Mouse (Mus musculus): Measurements from ENCODE around the gene Adh1.

Gene Adh1

DNA sequence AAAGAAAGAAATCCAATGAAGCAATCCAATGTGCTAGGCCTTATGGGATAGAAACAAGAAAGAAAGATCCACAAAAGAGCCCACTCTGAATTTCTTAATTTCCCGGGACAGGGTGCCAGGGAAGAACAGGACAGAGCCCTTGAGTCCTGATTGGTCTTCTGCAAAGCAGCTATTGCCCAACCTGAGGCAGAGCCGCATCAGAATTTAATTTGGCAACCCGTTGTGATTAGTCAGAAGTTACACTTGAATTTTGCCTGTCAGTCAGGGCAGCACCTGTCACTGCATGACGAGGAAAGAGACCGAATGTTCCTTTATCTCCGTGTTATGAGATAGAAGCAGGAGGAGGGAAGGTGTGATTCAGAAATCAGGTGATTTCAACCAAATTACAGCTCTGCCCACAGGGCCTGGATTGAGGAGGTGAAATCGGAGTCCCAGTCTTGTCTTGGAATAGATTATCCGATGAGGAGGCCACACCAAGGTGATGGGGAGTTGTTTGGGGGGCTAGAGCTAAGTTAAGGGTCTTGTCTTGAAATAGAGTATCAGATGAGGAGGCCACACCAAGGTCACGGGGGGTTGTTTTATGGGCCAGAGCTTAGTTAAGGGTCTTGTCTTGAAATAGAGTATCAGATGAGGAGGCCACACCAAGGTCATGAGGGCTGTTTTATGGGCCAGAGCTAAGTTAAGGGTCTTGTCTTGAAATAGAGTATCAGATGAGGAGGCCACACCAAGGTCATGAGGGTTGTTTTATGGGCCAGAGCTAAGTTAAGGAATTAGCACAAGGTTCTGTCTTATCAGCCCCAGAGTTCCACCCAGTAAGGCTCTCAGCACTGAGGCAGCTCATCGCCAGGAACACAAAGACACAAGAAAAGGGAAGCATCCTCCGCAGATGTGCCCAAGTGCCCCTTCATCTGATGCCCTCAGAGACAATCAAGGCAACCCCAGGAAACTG lies at the start of gene Adh1:
Gene Adh1 (plus strand): TSS at position 271 of the 949 bp plus-strand sequence.
- DNase-seq = no peak

DNA sequence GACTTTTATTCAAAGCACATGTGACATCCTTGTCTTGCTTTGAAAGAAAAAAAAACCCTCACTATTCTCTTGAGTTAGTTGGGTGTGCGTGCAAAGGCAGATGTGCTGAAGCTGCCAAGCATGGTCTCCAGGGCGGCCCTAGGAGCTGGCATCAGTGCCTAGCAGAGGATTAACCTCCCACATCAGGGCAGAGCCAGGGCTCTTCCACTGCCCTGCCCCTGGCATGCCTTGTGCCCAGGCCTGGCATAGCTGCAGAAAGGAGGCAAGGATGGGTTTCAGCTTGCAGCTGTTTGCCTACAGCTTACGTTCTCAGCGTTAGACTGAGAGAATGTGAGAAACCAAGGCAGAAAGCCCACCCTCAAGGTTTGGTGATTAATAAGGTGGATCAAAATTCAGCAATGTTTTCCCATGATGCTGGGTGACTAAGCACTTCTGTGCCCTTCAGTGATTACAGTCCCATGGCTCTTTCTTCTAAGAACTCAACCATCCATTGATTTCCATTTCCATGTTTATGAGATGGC lies 48.3 kb upstream of the Adh1 start:
- DNase-seq = no peak

DNA sequence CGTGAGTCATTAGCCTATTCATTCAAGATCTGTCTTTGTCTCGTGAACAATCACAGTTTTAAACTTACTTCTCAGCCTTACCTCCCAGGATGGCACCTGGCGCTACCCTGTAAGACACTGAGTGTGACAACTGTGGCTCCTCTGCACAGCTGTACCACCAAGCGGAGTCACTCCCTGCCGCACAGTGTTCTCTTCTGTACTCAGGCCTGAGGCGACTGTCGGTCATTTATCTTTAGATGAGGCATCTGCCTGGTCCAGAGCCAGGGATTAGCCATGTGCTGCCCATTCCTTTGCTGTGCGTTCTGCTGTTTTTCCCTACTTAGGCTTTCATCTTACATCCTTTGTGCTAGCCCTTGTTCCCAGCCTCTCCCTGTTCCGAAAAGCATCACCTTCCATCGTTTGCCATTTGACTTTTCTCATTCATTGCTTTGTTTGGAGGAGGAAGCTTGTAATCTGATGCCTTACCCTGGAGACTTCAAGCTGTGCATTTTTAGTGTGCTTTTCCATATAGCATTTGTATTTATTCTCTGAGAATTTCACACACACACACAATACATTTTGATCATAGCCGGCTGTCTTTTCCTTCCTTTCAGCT lies 45.3 kb upstream of the Adh1 start:
- no peak for DNase-seq

DNA sequence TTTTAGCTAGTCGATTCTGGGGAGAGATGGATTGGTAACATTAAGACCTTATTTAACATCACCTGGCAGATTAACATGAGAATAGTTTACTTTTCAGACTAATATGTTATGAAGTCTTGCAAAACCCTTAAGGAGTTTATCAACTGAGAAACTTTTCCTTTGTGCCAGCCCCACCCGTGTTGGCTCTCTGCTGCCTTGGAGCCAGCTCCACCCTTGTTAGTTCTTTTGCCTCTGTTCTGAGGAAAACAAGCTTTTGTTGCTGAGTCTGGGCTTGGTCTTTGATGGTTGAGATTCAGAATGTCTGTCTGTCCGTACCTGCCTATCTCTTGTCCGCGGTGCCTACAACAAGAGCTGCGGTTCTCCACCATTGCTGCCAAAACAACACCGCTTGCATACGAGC lies 44.7 kb upstream of the Adh1 start:
- DNase-seq = no peak

DNA sequence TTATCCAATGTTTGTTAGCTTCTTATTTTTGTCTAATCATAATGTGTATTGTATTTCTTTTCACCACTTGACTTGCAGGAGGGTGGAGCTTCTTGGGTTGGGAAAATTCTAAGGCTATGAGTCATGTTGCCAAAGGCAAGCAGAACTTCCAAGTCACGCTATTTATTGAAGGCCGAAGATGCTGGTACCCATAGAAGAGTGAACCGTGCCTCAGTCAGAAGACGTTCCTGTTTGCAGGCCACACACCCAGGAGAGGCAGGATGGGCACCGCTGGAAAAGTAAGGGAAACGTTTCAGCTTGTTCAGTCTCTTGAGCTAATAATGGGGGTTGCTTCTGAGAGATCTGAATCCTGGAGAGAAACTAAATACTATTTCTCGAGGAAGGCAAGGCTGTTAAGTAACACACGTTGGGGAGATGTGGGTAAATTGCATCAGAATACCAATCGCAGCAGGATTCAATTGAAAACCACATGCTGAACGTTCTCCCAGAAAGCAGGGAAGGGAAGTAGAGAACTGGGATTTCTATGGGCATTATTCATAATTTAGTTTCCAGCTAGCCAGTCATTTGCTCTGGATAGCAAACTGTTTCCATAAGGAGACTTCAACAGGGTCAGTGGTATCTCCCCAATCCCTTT lies 43.0 kb upstream of the Adh1 start, which contains the start of gene Adh7:
Gene Adh7 (plus strand): TSS at position 130 of the 634 bp plus-strand sequence.
- no peak for DNase-seq

DNA sequence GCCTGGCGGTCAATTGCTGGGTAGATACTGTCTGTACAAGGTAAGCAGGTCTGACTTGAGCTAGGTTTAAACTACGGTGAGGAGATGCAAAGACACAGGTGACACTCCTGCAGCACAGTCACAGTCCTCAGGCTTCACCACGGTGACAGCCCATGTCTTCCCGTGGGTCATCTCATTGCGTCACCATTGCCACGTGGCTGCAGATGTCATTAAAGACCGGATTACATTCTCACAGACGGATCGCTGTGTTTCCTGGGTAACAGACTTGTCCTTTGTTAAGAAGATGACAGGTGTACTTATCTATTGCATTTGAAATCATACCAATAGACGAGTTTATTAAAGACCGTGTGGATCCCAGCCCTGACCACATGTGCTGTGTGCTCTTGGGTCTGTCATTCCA lies 39.7 kb upstream of the Adh1 start:
- no peak for DNase-seq

DNA sequence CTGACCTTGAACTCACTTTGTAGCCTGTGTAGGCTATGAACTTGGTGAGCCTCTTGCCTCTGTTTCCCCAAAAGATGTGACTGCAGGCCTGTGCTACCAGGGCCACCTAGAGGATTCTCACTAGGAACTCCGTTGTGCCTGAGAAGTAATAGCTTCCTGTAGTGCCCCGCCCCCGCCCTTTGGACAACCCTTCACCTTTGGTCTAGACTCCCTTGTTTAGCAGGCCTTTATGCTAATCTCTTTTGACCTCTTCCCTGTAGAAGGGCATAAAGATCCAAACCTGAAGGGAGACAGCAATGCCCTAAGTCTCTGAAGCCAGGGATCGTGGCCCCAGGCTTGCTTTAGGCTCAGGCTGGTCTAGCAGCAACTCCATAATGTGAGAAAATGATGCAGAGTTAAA lies 38.3 kb upstream of the Adh1 start:
- peak in 1 of 2 experiments; percentile 27 for DNase-seq

DNA sequence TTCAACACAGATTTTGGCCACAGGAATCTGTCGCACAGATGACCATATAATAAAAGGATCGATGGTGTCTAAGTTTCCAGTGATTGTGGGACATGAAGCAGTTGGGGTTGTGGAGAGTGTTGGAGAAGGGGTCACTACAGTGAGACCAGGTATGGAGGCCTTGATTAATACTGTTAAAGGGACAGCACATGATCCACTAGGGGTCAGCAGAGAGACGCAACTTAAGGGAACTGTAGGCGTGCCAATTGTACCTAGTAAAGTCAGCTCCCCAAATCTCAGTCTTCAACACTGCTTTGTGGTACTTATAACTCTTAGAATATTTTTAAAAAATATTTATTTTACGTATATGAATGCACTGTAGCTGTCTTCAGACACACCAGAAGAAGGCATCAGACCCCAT lies 37.8 kb upstream of the Adh1 start:
- DNase-seq = peak; percentile 89

DNA sequence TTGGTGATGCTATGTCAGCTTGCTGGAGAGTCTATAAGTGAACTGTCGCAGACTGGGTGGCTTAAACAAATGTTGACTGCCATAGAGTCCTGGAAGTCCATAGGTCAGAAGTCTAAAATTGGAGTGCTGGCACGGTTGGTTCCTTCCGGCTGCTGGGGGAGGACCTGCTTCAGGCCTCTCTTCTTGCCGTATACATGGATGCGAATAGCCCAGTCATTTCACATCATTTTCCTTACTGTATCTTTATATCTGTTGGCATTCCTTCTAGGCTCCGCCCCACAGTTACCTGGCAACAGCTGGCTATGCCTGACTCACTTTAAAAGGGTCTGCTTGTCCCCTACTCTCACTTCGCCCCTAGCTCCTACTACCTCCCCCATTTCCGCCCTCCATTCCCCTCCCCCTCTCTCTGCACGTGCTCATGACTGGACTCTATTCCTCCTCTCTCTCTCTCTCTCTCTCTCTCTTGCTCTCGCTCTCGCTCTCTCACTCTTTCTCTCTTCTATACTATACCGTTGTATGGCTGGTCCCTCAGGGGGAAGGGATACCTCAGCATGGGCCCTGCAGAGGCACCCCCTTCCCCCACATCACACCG lies 36.3 kb upstream of the Adh1 start:
- no peak for DNase-seq

DNA sequence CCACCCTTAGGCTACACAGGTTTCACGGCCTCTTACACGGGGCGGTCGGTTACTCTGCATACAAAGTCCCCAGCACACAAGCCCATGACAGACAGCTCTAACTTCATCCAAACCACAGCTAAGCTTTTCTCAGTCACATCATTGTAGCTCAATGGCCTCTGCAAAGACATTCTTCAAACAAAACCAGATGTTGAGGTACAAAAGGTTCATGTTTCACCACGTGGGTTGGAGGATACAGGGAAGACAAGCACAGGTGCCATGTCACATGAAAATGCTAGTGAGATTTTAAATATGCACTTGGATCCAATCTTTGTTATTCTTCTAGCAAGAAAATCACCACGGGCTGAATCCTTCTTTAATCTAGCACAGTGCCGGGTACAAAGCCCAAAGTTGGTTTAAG lies 35.5 kb upstream of the Adh1 start:
- no peak for DNase-seq

DNA sequence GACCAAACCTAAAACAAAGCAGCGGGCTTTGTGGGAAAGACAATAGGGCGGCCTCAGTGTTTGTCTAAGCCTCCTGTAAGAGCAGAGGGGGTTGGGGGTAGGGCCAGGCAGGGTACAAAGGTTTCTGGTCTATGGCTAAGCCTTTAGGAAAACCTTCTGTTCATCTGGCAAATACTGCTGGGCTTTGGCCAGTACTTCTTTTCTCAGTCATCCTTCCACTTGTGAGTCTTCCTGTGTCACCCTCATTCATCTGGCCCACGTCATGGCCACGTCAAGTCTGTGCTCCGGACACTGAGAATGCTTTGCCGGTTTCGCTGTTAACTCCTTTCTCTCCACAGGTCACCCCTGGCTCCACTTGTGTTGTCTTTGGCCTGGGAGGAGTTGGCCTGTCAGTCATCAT lies 34.9 kb upstream of the Adh1 start:
- peak; percentile 70 to 78 for DNase-seq

DNA sequence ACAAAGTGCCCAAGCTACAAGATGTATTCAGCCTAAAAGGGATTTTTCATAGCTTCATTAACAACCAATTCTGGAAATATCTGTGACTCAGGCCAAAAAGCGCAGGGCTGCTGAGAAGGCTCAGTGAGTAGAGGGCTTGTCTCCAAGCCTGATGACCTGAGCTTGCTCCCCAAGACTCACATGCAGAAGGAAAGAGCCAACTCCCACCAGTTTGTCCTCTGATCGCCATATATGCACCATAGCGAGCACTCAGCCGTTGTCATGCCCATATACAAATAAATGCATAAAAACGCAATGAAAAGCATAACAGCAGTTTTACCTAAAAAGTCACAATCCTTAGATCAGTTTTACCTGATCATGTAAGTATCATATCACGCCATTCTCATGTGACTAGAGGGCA lies 34.3 kb upstream of the Adh1 start:
- DNase-seq = no peak

DNA sequence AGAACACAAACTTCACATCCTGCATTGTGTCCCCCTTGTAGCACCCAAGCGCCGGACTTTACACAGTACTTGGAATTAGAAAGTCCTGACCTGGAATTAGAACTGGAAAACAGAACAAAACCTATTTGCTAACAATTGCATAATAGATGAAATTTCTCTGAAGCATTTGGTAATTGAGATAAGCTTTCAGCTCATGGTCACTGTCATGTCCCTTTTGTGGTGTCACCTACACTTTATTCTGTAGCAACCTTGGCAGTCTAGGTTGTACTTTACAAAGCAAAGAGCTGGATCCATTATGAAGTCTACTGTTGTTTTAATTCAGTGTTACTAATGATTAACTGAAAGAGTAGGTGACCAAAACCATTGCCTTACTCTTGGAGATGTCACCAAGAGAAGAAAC lies 33.7 kb upstream of the Adh1 start:
- no peak for DNase-seq

DNA sequence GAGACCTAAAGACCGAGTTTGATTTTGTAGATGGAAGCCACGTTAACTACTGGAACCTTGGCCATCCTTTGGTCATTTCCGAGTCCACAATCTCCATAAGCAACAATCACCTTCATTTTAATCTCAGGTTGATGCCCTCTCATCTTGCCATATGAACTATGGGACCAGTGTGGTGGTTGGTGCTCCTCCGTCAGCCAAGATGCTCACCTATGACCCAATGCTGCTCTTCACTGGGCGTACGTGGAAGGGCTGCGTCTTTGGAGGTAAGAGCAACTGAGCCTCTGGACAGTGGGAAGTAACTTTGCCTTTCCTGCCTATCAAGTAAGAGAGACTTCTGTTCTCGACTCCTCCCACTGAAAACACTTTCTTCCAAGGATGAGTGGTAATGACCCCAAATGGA lies 33.0 kb upstream of the Adh1 start:
- DNase-seq = no peak

DNA sequence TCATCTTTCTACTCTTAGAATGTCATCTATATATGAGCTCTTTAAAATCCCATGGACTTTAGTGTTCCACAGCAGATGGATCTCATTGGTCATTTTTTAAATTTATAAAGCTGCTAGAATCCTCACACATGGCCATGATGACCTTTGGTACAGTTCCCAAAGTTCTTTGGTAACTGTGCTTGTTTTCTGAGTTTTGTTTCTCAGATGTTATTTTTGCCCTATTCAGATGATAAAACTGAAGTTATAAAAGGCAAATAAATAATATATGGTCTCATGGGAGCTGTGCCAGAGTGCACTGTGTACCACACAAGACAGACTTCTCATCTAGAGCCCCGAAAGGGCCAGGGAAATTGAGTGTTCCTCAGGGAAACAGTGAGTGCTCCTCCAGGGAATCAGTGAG lies 31.3 kb upstream of the Adh1 start:
- DNase-seq = no peak

DNA sequence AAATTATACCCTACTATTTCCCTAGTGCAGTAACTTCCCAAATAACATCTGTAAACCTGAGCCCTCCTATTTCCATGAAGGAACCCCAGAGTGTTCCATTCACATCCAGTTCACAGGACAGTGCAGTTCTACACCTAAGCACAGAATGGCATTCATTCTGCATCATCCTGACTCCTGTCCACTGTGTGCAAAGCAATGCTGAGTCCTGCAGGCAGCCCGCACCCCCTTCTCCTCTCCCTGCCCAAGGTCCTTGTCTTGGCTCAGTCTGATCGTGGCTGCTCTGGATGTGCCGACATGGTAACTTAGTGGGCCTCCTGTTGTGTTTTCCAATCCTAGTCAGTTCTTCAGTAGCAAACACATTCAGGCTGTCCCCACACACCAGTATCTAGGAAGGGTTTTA lies 30.5 kb upstream of the Adh1 start:
- no peak for DNase-seq

DNA sequence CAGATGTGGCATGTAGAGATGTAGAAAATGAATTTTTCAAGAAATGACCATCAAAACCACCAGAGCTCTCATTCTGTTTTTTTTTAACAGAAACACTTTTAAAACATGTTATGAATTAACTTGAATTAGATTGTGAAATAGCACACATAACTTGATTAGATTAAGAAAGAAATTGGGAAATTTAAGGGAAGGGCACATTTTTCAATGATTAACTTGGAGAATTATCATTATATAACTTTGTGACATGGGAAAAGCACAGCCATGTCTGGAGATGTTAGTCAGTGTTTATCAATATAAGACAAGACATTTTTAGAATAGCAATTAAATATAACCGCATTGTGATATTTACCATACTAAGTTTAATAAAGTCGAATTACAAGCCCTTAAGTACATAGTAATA lies 29.3 kb upstream of the Adh1 start:
- DNase-seq = no peak

DNA sequence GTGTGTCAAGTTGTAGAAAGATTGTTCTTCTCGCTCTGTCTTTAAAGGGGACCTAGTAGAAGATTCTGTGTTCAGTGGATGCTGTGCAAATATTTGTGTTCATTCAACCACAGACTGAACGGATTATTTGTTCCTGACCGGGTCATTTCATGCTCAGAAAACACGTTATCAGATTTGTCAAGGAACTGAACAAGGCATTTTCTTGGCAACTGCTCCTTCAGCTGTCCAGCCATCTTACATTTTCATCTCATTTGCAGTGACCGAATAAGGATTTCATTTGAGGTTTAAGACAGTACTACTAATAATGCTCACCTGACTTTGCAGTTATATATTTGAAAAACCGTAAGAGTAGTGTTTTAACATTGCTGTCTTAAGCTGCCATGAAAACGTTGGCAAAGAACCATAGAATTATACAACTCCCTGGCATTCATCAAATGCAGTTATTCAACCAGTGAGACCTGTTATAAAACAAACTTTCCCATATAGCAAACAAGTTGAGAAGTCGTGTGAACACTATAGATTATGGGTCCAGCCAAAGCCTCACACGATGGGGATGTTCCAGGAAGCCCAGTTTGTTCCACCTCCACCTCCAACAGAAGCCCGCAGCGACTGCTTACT lies 24.1 kb upstream of the Adh1 start:
- DNase-seq = no peak

DNA sequence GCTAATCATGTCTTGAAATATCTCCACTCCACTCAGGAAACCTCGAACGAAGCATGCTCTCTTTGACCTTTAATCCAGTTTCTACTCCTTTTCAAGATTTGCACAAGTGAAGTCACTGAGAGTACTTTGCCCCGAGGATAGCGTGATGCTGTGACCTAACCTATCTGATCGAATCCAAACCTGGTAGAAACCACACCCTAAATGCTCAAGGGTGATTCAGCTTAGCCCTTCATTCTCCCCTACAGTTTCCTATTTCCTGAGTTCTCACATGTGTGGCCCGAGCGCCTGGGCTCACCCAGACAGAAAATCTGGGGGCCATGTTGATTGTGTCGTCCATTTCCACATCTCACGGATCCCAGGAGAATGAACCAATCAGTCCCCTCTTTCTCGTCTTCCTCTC lies 22.7 kb upstream of the Adh1 start:
- peak in 1 of 2 experiments; percentile 9 for DNase-seq

DNA sequence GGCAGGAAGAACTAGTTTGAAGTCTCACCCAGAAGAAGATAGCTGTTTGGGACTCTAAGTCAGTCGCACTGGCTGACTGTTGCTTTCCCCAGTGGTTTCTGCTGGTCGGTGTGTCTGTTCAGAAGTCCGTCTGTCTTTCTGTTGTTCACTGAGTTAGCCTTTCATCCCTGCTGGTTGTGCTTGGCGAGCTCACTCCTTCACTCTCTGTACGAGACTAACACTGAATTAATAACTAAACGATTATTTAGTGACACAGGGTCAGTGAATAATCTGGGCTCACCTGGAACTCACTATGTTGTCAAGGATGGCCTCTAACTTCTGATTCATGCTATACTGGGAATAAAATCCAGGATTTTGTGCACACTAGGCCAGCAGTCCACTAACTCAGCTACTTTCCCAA lies 21.3 kb upstream of the Adh1 start:
- peak in 1 of 2 experiments; percentile 47 for DNase-seq

DNA sequence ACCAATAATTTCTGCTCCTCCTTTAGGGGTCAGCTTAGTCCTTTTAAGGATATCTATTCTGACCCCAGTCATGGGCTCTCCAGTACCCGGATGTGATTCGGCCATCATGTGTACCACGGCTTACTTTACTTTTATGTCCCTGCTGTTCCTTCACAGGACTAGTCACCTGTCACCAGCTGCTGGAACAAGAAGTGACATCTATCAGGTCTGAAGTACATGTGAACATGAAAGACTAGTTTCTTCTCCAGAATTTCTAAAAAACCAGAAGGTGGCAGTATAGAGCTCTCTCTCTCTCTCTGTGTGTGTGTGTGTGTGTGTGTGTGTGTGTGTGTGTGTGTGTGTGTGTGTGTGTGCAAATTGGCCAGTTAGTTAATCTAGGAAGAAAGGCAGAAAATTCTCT lies 20.4 kb upstream of the Adh1 start:
- peak in 1 of 2 experiments; percentile 20 for DNase-seq

DNA sequence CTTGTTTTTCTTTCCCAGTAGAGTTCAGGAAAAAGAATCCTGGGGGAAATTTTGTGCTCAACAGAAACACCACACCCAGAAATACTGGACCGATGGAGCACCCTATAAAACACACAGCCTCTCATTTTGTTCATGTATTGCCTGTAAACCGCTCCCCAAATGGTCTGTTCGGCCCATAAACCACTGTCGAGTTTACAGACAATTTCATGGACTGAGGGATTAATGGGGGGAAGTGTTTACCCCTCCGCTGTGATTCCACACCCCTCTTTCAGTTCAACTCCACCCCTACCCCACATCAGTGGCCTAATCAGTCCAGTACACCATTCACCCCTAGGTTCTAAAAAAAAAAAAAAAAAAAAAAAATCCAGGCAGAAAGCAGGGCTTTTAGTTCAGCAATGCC lies 19.8 kb upstream of the Adh1 start:
- no peak for DNase-seq

DNA sequence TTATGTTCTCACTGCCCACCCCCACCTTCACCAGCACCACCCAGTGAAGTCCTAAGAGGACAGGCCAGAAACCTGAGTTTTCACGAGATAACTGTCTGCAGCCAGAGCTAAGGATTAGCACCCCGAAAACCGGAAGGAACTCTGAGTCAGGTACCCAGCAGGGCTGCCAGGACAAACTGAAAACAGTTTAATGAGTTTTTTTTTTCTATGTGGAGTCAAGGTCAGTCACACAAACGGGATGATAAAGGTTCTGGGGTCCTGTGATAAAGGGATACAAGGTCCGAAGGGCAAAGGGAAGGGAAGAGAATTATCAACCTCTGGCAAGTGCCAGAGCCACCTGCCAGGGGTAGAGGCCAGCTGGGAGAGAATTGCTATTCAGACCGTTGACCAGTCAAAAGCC lies 19.4 kb upstream of the Adh1 start:
- peak; percentile 56 to 62 for DNase-seq

Measured in kidney, postnatal 36 days (tissue).